Mouse (Mus musculus): ENCODE data around the gene Smurf2. TPM values are rescaled to one million over a fixed set of nuclear protein-coding genes. Genes with fewer than 3 reads are reported as not detected.
A peak's percentile ranks its signal among the peaks of the same experiment; 100 is the strongest.

The Smurf2 gene
- total RNA-seq, 2 experiments from 2014 or later = 38.8 to 46.9 TPM

- DNase-seq = no peak
- intact Hi-C loops (cut with DNase I) = loop anchor here (5.0 kb wide), 2 partner anchors 34 to 59 kb away; no protein-coding TSS in a partner anchor
Measured at GRCm38 (mm10) chr11:106911257-106911656, 9.3 kb downstream of the Smurf2 start.

- intact Hi-C loops (cut with DNase I) = no loop called here
- no peak for DNase-seq
Measured at GRCm38 (mm10) chr11:106908016-106908415, 12.5 kb downstream of the Smurf2 start.

GRCm38 (mm10) chr11:106907253-106907652 is 13.3 kb downstream of the Smurf2 start:
- no peak for DNase-seq
- intact Hi-C loops (cut with DNase I) = no loop called here

GRCm38 (mm10) chr11:106905707-106906106 is 14.8 kb downstream of the Smurf2 start:
- intact Hi-C loops (cut with DNase I) = no loop called here
- no peak for DNase-seq

GRCm38 (mm10) chr11:106899804-106900203 is 20.7 kb downstream of the Smurf2 start:
- intact Hi-C loops (cut with DNase I) = no loop called here
- no peak for DNase-seq

- intact Hi-C loops (cut with DNase I) = no loop called here
- DNase-seq = no peak
Measured at GRCm38 (mm10) chr11:106896561-106897168, 23.9 kb downstream of the Smurf2 start.

- no peak for DNase-seq
- intact Hi-C loops (cut with DNase I) = no loop called here
Measured at GRCm38 (mm10) chr11:106883656-106884055, 36.9 kb downstream of the Smurf2 start.

- intact Hi-C loops (cut with DNase I) = no loop called here
- no peak for DNase-seq
Measured at GRCm38 (mm10) chr11:106872650-106873049, 47.9 kb downstream of the Smurf2 start.

GRCm38 (mm10) chr11:106851438-106851837 is 69.1 kb downstream of the Smurf2 start:
- no peak for DNase-seq
- intact Hi-C loops (cut with DNase I) = loop anchor here (2.0 to 5.0 kb wide), 2 partner anchors 61 to 193 kb away; no protein-coding TSS in a partner anchor

GRCm38 (mm10) chr11:106842002-106842401 is 78.5 kb downstream of the Smurf2 start:
- intact Hi-C loops (cut with DNase I) = no loop called here
- DNase-seq = no peak

GRCm38 (mm10) chr11:106828079-106828478 is 92.4 kb downstream of the Smurf2 start:
- intact Hi-C loops (cut with DNase I) = no loop called here
- DNase-seq = no peak

GRCm38 (mm10) chr11:106824403-106824802 is 96.1 kb downstream of the Smurf2 start:
- DNase-seq = no peak
- intact Hi-C loops (cut with DNase I) = no loop called here

GRCm38 (mm10) chr11:106823741-106824140 is 96.8 kb downstream of the Smurf2 start:
- no peak for DNase-seq
- intact Hi-C loops (cut with DNase I) = no loop called here

- intact Hi-C loops (cut with DNase I) = no loop called here
- DNase-seq = no peak
Measured at GRCm38 (mm10) chr11:106822911-106823310, 97.6 kb downstream of the Smurf2 start.

- intact Hi-C loops (cut with DNase I) = no loop called here
- no peak for DNase-seq
Measured at GRCm38 (mm10) chr11:106822491-106822890, 98.0 kb downstream of the Smurf2 start.

- no peak for DNase-seq
- intact Hi-C loops (cut with DNase I) = no loop called here
Measured at GRCm38 (mm10) chr11:106821397-106821796, 99.1 kb downstream of the Smurf2 start.

GRCm38 (mm10) chr11:106820972-106821371 is 99.5 kb downstream of the Smurf2 start:
- intact Hi-C loops (cut with DNase I) = no loop called here
- DNase-seq = peak; percentile 73 to 82

- no peak for DNase-seq
- intact Hi-C loops (cut with DNase I) = no loop called here
Measured at GRCm38 (mm10) chr11:106820252-106820651, 100.3 kb downstream of the Smurf2 start.

- intact Hi-C loops (cut with DNase I) = no loop called here
- DNase-seq = no peak
Measured at GRCm38 (mm10) chr11:106819595-106819994, 100.9 kb downstream of the Smurf2 start.

GRCm38 (mm10) chr11:106818341-106818740 is 102.2 kb downstream of the Smurf2 start:
- intact Hi-C loops (cut with DNase I) = no loop called here

GRCm38 (mm10) chr11:106817808-106818207 is 102.7 kb downstream of the Smurf2 start:
- intact Hi-C loops (cut with DNase I) = no loop called here
- DNase-seq = no peak

More at GRCm38 (mm10) chr11:106818341-106818740, 102.2 kb downstream of the Smurf2 start:
- DNase-seq = peak; percentile 32 to 45

- no peak for DNase-seq
- intact Hi-C loops (cut with DNase I) = no loop called here
Measured at GRCm38 (mm10) chr11:106817156-106817555, 103.4 kb downstream of the Smurf2 start.

GRCm38 (mm10) chr11:106816316-106816715 is 104.2 kb downstream of the Smurf2 start:
- no peak for DNase-seq
- intact Hi-C loops (cut with DNase I) = no loop called here

Data from heart, postnatal 10 days (tissue).